ENCODE assay signal across 23 mouse cellular contexts in the genomic region with DNA sequence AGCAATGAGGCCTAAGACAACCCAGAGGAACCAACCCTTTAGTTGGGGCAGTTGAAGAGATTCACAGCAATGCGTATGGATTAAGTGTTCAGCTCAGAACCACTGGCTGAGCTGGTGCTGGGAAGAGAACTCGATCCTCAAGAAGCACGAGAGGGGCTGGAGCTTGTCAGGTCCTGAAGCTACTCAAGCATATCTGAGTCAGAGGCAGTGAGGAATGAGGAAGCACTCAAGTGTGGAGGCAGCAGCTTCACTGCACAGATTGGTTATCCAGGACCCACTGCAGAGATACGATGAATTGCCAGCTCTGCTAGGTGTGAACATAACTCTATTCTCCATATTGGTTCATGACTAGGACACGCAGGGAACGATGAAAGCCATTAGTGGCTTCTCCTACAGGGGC.
"Had no signal": no experiment of that assay in that cellular context is flagged by ENCODE, and none has a peak within 500 bp of the region (broad histone marks: within the 10 kb centered on the region; RNA-seq: fewer than 3 reads in every experiment).

No protein-coding gene starts in this region.

- H3K4me2 ChIP-seq: heart, embryonic 11.5 days; heart, embryonic 13.5 days; heart, embryonic 15.5 days; hindbrain, embryonic 13.5 days; hindbrain, embryonic 15.5 days; intestine, embryonic 15.5 days; limb, embryonic 13.5 days; limb, embryonic 15.5 days; liver, embryonic 12.5 days had no signal

- H3K27me3 ChIP-seq: heart, embryonic 13.5 days; heart, embryonic 15.5 days; hindbrain, embryonic 13.5 days; hindbrain, embryonic 15.5 days; intestine, embryonic 15.5 days; limb, embryonic 13.5 days; limb, embryonic 15.5 days; liver, embryonic 12.5 days had no signal

- DNase-seq: forebrain, postnatal 0 days; gastrocnemius, postnatal 14 days; gastrocnemius, postnatal 36 days; heart, adult 11 months; heart, adult 2 months; heart, postnatal 14 days; heart, postnatal 36 days; kidney, postnatal 14 days; layer of hippocampus, adult 9-11 months; layer of hippocampus, postnatal 36 days; left cerebral cortex, postnatal 4 days; lung, adult 18-20 months had no signal

- H3K4me1 ChIP-seq: heart, embryonic 13.5 days; heart, embryonic 15.5 days; hindbrain, embryonic 13.5 days; hindbrain, embryonic 15.5 days; intestine, embryonic 15.5 days; limb, embryonic 13.5 days; limb, embryonic 15.5 days; liver, embryonic 12.5 days had no signal

- H3K36me3 ChIP-seq: heart, embryonic 13.5 days; heart, embryonic 15.5 days; hindbrain, embryonic 13.5 days; hindbrain, embryonic 15.5 days; intestine, embryonic 15.5 days; limb, embryonic 13.5 days; limb, embryonic 15.5 days; liver, embryonic 12.5 days had no signal

- H3K9me3 ChIP-seq: heart, embryonic 13.5 days; heart, embryonic 15.5 days; hindbrain, embryonic 13.5 days; hindbrain, embryonic 15.5 days; intestine, embryonic 15.5 days; limb, embryonic 13.5 days; limb, embryonic 15.5 days; liver, embryonic 12.5 days had no signal

- H3K9ac ChIP-seq: forebrain, postnatal 0 days; heart, embryonic 13.5 days; heart, embryonic 15.5 days; hindbrain, embryonic 13.5 days; hindbrain, embryonic 15.5 days; intestine, embryonic 15.5 days; limb, embryonic 13.5 days; limb, embryonic 15.5 days; liver, embryonic 12.5 days; liver, embryonic 14.5 days had no signal

- H3K4me3 ChIP-seq: heart, adult 2 months; heart, embryonic 13.5 days; heart, embryonic 15.5 days; hindbrain, embryonic 13.5 days; hindbrain, embryonic 15.5 days; intestine, embryonic 15.5 days; limb, embryonic 13.5 days; limb, embryonic 15.5 days; liver, embryonic 12.5 days had no signal

- ATAC-seq: forebrain, postnatal 0 days; hindbrain, postnatal 0 days; intestine, embryonic 15.5 days; liver, embryonic 12.5 days had no signal

- H3K27ac ChIP-seq: heart, adult 2 months; heart, embryonic 13.5 days; heart, embryonic 15.5 days; hindbrain, embryonic 13.5 days; hindbrain, embryonic 15.5 days; hindbrain, postnatal 0 days; intestine, embryonic 15.5 days; limb, embryonic 13.5 days; limb, embryonic 15.5 days; liver, embryonic 12.5 days; liver, embryonic 14.5 days had no signal
